Mouse (Mus musculus) central nervous system, embryonic 14 days (tissue): ENCODE results near the gene Trmt2b. TPM values are rescaled to one million over a fixed set of nuclear protein-coding genes. Genes with fewer than 3 reads are reported as not detected.

Experiments
- polyA plus RNA-seq: library from polyadenylated mRNA; depleted of rRNA; stranded (reverse); fragments of >200 nt; gene quantifications from 2 replicates; pipeline ENCODE4 v1.2.3, GENCODE M21; 2012; rRNA removed

Trmt2b gene
- 5.9 and 6.5 TPM in 2 replicates for polyA plus RNA-seq

GRCm38 (mm10) chrX:134276275-134277160, at the start of gene Trmt2b:
Trmt2b (minus strand) TSS chrX:134276984.

DNA sequence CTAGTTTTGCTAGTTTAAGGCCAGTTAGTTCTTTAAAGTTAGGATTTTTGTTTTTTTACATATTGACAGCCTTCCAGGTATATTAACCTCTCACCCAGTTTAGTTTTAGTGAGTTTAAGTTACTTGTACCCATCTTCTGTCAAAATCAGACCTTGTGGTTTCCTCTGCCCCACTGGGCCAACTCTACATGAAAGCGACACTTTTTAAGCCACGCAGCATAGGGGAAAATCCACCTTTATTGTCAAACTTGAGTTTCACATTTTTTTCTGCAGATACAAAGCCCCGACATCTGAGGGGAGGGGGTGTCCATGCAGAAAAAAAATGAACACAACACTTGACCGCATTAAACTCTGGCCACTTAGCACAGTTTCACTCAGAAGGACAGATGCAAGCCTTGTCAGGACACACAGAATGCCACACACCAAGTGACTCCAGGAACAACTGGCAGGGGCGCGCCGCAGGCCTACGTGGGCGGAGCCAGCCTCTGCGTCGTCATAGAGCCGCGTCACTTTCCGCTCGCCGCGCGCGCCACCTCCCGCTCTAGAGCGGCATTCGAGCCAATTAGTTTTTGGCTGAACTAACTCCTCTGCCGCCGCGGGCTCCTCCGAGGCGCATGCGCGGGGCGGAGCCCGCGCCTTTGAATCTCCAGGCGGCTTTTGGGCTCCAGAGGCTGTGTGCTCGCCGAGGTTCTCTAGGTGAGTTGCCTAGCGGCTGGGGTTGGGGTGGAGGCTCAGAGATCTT, 30.9 kb upstream of the Trmt2b start, which contains the start of gene Cenpi:
Cenpi (plus strand) TSS at position 551 of the 741 bp plus-strand sequence.

GRCm38 (mm10) chrX:134221856-134222255, 54.9 kb downstream of the Trmt2b start, which contains the start of gene Nox1:
Nox1 (minus strand) TSS chrX:134221956.

GRCm38 (mm10) chrX:134187201-134187600, 89.6 kb downstream of the Trmt2b start, which contains the start of gene Arl13a:
Arl13a (plus strand) TSS chrX:134187501.

Other genes with a start within 250 kb of the Trmt2b start
- 69.2 and 76.4 TPM in 2 replicates for gene Cstf2, start 217.8 kb downstream of the Trmt2b start, polyA plus RNA-seq
- 0.54 and 0.57 TPM in 2 replicates for gene Xkrx, start 114.9 kb downstream of the Trmt2b start, polyA plus RNA-seq
- not detected in 2 replicates for gene Arl13a, start 89.5 kb downstream of the Trmt2b start, polyA plus RNA-seq
- gene Nox1, start 55.0 kb downstream of the Trmt2b start, polyA plus RNA-seq, result 0.12 TPM in 1 of 2 replicates, not detected in the other
- 55.1 and 57.7 TPM in 2 replicates for gene Tmem35a, start 18.2 kb upstream of the Trmt2b start, polyA plus RNA-seq
- gene Cenpi, start 31.1 kb upstream of the Trmt2b start, polyA plus RNA-seq, result 7.8 and 10.1 TPM in 2 replicates
- 34.7 and 35.1 TPM in 2 replicates for gene Drp2, start 127.6 kb upstream of the Trmt2b start, polyA plus RNA-seq
- gene Taf7l, start 199.5 kb upstream of the Trmt2b start, polyA plus RNA-seq, result 0.08 TPM in 1 of 2 replicates, not detected in the other